Mouse (Mus musculus) ovary, postnatal 10 days (tissue): ENCODE data around the gene Scaf11.
"Not testable (repeated sequence)": the region's sequence is repeated elsewhere in the genome, so short reads cannot be mapped to it uniquely, and the experiment has no call there.

Source experiments
- DNase-seq: peaks from one replicate; pipeline ENCODE4 v3.0.0; 2022; ENCODE audit warnings: low spot score

Scaf11 gene

GRCm38 (mm10) chr15:96460730-96461540 lies at the start of gene Scaf11:
TSS of gene Scaf11 (minus strand) at chr15:96460843.
- peak; percentile 88 for DNase-seq

DNA sequence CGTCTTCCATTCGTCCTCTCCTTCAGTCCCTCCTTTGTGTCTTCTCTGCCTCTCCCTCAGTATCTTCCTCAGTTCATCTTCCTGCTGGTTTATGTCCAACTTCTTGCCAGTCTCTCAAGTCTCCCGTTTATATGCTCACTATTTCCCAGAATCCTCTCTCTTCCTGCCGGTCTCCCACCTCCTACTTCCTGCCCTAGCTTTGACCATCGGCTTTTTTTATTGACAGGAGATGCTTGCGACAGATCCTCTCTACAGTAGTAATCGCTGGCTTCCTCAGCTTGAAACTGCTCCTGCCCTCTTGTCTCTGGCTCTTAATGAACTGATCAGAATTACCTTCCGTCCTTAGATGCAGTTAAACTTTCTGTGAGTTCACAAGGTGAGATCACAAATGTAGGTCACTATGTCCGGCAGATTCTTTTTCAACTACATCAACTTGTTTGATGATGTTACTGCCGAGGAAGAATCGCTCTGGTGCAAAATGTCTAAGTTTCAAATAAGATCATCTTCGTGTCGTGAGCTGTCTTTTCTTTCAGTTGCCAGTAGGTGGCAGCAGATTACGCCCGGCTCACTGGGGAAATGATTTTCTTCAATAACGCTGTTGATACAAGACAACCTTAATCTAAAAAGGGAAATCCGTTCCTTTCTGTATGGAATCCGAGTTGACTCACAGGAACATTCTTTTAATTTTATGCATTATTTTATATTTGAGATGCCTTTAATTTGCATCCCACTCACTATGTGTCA lies 46.6 kb upstream of the Scaf11 start:
- DNase-seq: no peak

DNA sequence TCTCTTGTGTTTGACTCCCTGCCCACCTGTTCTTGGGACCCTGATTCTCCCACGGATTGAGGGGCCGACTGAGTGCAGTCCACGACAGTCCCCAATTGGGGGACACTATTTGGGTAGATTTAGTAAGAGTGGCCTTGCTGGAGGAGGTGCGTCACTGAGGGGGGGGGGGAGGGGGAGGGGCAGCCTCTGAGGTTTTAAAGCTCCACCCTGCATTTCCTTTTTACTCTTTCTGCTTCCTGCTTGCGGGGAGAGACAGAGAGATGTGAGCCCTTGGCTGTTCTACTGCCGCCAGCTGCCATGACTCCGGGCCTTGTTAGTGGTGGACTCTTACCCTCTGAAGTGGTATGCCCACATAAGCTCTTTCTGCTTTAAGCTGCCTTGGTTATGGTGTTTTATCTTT lies 37.0 kb upstream of the Scaf11 start:
- no peak for DNase-seq

- DNase-seq: no peak
Measured at GRCm38 (mm10) chr15:96494279-96494678, 33.6 kb upstream of the Scaf11 start.

- no peak for DNase-seq
Measured at GRCm38 (mm10) chr15:96493573-96493972, 32.9 kb upstream of the Scaf11 start.

- not testable (repeated sequence) for DNase-seq
Measured at GRCm38 (mm10) chr15:96492919-96493318, 32.3 kb upstream of the Scaf11 start.

DNA sequence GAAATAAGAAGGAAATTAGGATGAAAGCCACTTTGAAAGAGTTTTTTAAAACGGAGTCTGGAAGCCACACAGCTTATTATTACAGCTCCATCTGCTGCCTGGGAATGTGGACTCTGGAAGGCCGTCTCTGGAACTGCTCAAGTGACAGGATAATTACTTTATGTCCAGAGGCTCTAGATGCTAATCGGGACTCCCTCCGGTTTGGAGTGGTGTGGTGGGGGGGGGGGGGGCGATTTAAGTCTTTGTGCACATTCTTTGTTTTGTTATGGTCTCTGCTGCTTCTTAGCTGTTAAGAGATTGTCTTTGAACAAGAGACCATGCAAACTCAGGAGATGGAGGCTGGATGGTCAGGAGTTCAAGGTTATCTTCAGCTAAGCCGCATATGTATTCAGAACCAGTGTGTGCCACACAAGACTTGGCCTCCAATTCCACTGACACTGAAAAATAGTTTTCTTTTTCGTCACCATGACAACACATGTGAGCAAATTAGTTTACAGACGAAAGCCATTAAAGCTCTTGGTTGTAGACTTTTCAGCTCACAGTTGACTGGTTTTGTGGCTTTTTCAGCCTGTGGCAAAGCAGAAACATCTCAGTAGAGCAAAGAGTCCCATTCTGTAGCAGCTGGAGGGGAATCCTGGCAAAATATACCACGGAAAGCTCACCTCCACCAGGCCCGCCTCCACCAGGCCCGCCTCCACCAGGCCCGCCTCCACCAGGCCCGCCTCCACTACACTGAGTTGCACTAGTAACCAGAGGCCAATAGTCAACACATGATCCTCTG lies 31.4 kb upstream of the Scaf11 start:
- no peak for DNase-seq

DNA sequence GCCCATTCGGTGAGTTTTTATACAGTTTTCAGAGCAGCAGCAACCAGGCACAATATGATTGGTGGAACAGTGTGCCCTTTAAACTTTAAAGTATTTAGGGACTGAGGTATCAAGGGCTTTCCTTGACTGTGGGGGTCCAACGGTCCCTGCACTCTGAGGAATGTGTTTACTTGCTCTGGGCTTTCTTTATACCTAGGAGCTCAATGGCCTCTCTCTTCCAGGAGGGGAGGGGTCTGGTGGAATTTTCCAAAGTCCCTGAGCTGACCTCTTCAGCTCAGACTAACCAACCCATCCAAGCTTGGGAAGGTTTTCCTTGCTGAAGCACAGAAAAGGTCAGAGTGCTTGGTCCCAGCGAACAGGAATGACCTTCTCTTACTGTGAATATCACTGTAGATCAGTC lies 30.8 kb upstream of the Scaf11 start:
- no peak for DNase-seq

GRCm38 (mm10) chr15:96490123-96490522 lies 29.5 kb upstream of the Scaf11 start:
- no peak for DNase-seq

- no peak for DNase-seq
Measured at GRCm38 (mm10) chr15:96488941-96489786, 28.5 kb upstream of the Scaf11 start.

DNA sequence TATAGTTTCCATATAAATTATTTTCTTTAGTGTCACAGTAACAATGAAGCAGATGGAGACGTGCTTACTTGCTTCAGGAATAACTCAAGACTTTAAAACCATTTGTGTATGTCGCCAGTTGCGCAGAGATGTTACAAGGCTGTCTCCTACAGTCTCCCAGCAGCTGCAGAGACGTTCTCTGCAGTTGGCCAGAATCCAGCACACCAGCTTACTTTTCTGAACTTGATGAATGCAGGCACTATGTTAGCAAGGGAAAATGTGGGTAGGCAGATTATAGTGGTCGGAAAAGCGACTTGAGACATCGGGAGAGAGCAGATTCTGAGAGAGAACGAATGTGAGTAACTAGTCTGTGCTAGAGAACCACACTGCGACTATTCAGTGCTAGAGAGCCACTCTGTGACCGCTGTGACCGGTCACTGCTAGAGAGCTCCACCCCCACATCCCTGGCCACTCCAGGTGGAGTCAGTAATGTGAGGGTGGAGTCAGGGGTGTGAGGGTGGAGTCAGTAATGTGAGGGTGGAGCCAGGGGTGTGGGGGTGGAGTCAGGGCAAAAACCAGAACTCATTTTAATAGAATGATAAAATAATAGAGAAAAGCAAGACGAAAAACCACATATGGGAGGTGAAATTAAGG lies 26.5 kb upstream of the Scaf11 start:
- DNase-seq: no peak

GRCm38 (mm10) chr15:96480822-96481221 lies 20.2 kb upstream of the Scaf11 start:
- DNase-seq: no peak

- no peak for DNase-seq
Measured at GRCm38 (mm10) chr15:96478006-96478405, 17.4 kb upstream of the Scaf11 start.

GRCm38 (mm10) chr15:96476359-96476758 lies 15.7 kb upstream of the Scaf11 start:
- peak; percentile 96 for DNase-seq

DNA sequence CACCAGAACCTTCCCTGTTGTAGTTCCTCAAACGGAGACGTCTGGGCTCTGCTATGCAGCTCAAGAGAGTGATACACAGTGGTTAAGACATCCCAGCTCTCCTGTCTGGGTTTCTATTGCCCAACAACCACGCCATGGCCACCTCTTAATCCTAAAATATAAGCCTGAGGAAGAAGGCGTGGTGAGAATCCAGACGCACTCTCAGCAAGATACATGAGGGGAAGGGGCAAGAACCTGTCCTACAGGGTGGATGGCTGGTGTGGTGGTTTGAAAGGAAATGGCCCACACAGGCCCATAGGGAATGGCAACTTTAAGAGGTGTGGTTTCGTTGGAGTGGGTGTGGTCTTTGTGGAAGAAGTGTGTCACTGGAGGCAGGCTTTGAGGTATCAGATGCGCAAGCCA lies 14.9 kb upstream of the Scaf11 start:
- no peak for DNase-seq

- no peak for DNase-seq
Measured at GRCm38 (mm10) chr15:96474325-96474955, 13.8 kb upstream of the Scaf11 start.

- DNase-seq: no peak
Measured at GRCm38 (mm10) chr15:96473920-96474319, 13.3 kb upstream of the Scaf11 start.

- DNase-seq: no peak
Measured at GRCm38 (mm10) chr15:96468316-96468715, 7.7 kb upstream of the Scaf11 start.

GRCm38 (mm10) chr15:96467844-96468243 lies 7.2 kb upstream of the Scaf11 start:
- DNase-seq: no peak

DNA sequence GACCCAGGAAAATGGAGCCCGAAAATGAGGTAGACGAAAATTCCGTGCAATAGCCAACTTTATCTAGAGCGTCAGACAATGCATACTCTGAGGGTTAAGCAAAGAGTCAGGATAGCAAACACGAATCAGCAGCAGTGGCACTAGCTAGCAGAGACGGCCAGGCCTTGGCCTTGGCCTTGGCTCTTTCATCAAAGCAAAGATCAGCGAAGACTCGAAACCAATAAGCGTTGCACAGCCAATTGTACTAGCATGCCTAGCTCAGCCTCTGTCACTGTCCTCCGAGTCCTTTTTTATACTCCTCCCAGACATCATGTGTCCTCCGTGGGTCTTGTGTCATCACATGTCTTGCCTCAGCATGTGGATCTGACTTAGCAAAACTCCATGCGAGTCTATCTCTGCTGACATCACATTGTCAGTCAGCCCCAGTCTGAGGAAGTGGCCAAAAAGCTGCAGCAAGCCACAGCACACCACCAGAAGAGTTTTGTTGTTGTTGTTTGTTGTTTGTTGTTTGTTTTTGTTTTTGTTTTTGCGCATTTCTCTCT lies 5.8 kb upstream of the Scaf11 start:
- DNase-seq: no peak
